Mouse (Mus musculus): ENCODE data around the gene Vmn1r12. TPM values are rescaled to one million over a fixed set of nuclear protein-coding genes. Genes with fewer than 3 reads are reported as not detected.
"Not testable (repeated sequence)": the region's sequence is repeated elsewhere in the genome, so short reads cannot be mapped to it uniquely, and the experiment has no call there.

Gene Vmn1r12
- polyA plus RNA-seq (2011; ENCODE audit: insufficient read depth, insufficient read length, low read depth, missing spikeins) = not detected in 2 replicates

GRCm38 (mm10) chr6:57156619-57157018 is at the start of gene Vmn1r12:
TSS of gene Vmn1r12 (plus strand) at chr6:57156919.
- TF ChIP-seq EP300 (IDR thresholded peaks at IDR 0.05; ENCODE audit: insufficient read depth, low read depth, low read length) (no peak), POLR2A (IDR thresholded peaks at IDR 0.05; ENCODE audit: insufficient read depth, low read length) (no peak), CTCF (IDR thresholded peaks at IDR 0.05; ENCODE audit: low read depth, low read length) (no peak)

GRCm38 (mm10) chr6:57109154-57109553 is 47.6 kb upstream of the Vmn1r12 start, which contains the start of gene Vmn1r10:
TSS of gene Vmn1r10 (plus strand) at chr6:57109454.
- Histone ChIP-seq H3K36me3 (ENCODE audit: control insufficient read depth, insufficient read depth, low read length, poor library complexity, severe bottlenecking) (no peaks in the 10 kb centered on the region), H3K27ac (ENCODE audit: insufficient read depth, low read length) (no peak within 1 kb of the TSS), H3K27me3 (ENCODE audit: control insufficient read depth, insufficient read depth, low read length, poor library complexity, severe bottlenecking) (no peaks in the 10 kb centered on the region), H3K9ac (ENCODE audit: low read depth, poor library complexity, severe bottlenecking) (no peak within 1 kb of the TSS), H3K9me3 (replicated peaks; ENCODE audit: control insufficient read depth, insufficient read depth, low read length, poor library complexity, severe bottlenecking) (no peaks in the 10 kb centered on the region), H3K4me3 (ENCODE audit: low read depth, low read length) (no peak within 1 kb of the TSS), H3K4me1 (ENCODE audit: control insufficient read depth, insufficient read depth, low read length) (no peaks in the 10 kb centered on the region)
- TF ChIP-seq POLR2A (IDR thresholded peaks at IDR 0.05; ENCODE audit: insufficient read depth, low read length) (no peak), EP300 (IDR thresholded peaks at IDR 0.05; ENCODE audit: insufficient read depth, low read depth, low read length) (no peak), CTCF (IDR thresholded peaks at IDR 0.05; ENCODE audit: low read depth, low read length) (no peak)

More at GRCm38 (mm10) chr6:57156619-57157018, at the start of gene Vmn1r12:
- Histone ChIP-seq H3K36me3 (ENCODE audit: control insufficient read depth, insufficient read depth, low read length, poor library complexity, severe bottlenecking) (no peaks in the 10 kb centered on the region), H3K4me1 (ENCODE audit: control insufficient read depth, insufficient read depth, low read length) (no peaks in the 10 kb centered on the region), H3K27me3 (ENCODE audit: control insufficient read depth, insufficient read depth, low read length, poor library complexity, severe bottlenecking) (no peaks in the 10 kb centered on the region), H3K9me3 (replicated peaks; ENCODE audit: control insufficient read depth, insufficient read depth, low read length, poor library complexity, severe bottlenecking) (no peaks in the 10 kb centered on the region), H3K9ac (ENCODE audit: low read depth, poor library complexity, severe bottlenecking) (no peak within 1 kb of the TSS), H3K27ac (ENCODE audit: insufficient read depth, low read length) (no peak within 1 kb of the TSS), H3K4me3 (ENCODE audit: low read depth, low read length) (no peak within 1 kb of the TSS)

DNA sequence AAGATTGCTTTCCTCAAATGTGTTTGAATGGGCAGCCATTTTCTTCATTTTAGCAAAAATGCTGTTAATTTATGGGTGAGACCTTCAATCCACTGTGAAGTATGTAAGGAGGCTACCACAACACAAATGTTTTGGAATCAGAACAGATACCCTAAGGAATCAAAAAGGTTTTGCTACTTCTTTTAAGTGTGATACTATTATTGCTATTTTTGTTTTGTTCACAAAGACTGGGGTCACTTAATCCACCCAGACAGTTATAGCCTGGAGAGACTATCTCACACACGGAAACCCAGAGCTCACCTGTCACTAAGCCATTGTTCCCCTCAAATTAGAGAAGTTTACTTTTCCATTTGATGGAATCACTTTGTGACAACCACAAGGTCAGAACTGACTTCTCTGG is 23.6 kb upstream of the Vmn1r12 start, which contains the start of gene Vmn1r11:
Vmn1r11 (plus strand) TSS at position 301 of the 400 bp plus-strand sequence.
- Histone ChIP-seq H3K36me3 (ENCODE audit: control insufficient read depth, insufficient read depth, low read length, poor library complexity, severe bottlenecking) (no peaks in the 10 kb centered on the region), H3K4me3 (ENCODE audit: low read depth, low read length) (no peak within 1 kb of the TSS), H3K9ac (ENCODE audit: low read depth, poor library complexity, severe bottlenecking) (no peak within 1 kb of the TSS), H3K4me1 (ENCODE audit: control insufficient read depth, insufficient read depth, low read length) (no peaks in the 10 kb centered on the region), H3K27me3 (ENCODE audit: control insufficient read depth, insufficient read depth, low read length, poor library complexity, severe bottlenecking) (no peaks in the 10 kb centered on the region), H3K9me3 (replicated peaks; ENCODE audit: control insufficient read depth, insufficient read depth, low read length, poor library complexity, severe bottlenecking) (no peaks in the 10 kb centered on the region), H3K27ac (ENCODE audit: insufficient read depth, low read length) (no peak within 1 kb of the TSS)
- TF ChIP-seq EP300 (IDR thresholded peaks at IDR 0.05; ENCODE audit: insufficient read depth, low read depth, low read length) (no peak), POLR2A (IDR thresholded peaks at IDR 0.05; ENCODE audit: insufficient read depth, low read length) (no peak), CTCF (IDR thresholded peaks at IDR 0.05; ENCODE audit: low read depth, low read length) (no peak)

- not testable (repeated sequence) for H3K27ac ChIP-seq (ENCODE audit: insufficient read depth, low read length); H3K4me1 ChIP-seq (ENCODE audit: control insufficient read depth, insufficient read depth, low read length); H3K4me3 ChIP-seq (ENCODE audit: low read depth, low read length); H3K27me3 ChIP-seq (ENCODE audit: control insufficient read depth, insufficient read depth, low read length, poor library complexity, severe bottlenecking); H3K9ac ChIP-seq (ENCODE audit: low read depth, poor library complexity, severe bottlenecking); H3K9me3 ChIP-seq (replicated peaks; ENCODE audit: control insufficient read depth, insufficient read depth, low read length, poor library complexity, severe bottlenecking); H3K36me3 ChIP-seq (ENCODE audit: control insufficient read depth, insufficient read depth, low read length, poor library complexity, severe bottlenecking)
Measured at GRCm38 (mm10) chr6:57190016-57190415, 33.3 kb downstream of the Vmn1r12 start.

DNA sequence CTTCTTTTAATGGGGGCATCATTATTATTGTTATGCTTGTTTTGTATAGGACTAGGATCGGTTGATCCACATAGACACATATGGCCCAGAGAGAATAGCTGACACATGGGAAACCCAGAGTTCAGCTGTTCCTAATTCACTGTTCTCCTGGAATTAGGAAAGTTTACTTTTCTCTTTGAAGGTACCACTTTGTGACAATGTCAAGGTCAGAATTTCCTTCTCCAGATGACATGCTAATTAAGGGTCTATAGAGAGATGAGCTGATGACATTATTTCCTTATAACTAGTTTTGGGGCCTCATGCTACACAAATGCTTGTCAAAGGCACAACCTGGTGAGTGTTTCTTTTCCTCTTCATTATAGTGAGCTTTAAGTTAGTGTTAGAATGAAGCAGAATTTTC is 46.3 kb downstream of the Vmn1r12 start, which contains the start of gene Vmn1r13:
Vmn1r13 (plus strand) TSS at position 301 of the 400 bp plus-strand sequence.
- not testable (repeated sequence) for H3K36me3 ChIP-seq (ENCODE audit: control insufficient read depth, insufficient read depth, low read length, poor library complexity, severe bottlenecking); H3K4me3 ChIP-seq (ENCODE audit: low read depth, low read length); H3K9me3 ChIP-seq (replicated peaks; ENCODE audit: control insufficient read depth, insufficient read depth, low read length, poor library complexity, severe bottlenecking); H3K27me3 ChIP-seq (ENCODE audit: control insufficient read depth, insufficient read depth, low read length, poor library complexity, severe bottlenecking); H3K4me1 ChIP-seq (ENCODE audit: control insufficient read depth, insufficient read depth, low read length); H3K9ac ChIP-seq (ENCODE audit: low read depth, poor library complexity, severe bottlenecking); H3K27ac ChIP-seq (ENCODE audit: insufficient read depth, low read length)

Other genes with a start within 250 kb of the Vmn1r12 start
- 19.6 and 21.4 TPM in 2 replicates for gene Nt5c3, start 233.0 kb upstream of the Vmn1r12 start, polyA plus RNA-seq (2011; ENCODE audit: insufficient read depth, insufficient read length, low read depth, missing spikeins)
- 0.78 and 0.97 TPM in 2 replicates for gene Vmn1r4, start 232.9 kb upstream of the Vmn1r12 start, polyA plus RNA-seq (2011; ENCODE audit: insufficient read depth, insufficient read length, low read depth, missing spikeins)
- not detected in 2 replicates for gene Vmn1r5, start 186.6 kb upstream of the Vmn1r12 start, polyA plus RNA-seq (2011; ENCODE audit: insufficient read depth, insufficient read length, low read depth, missing spikeins)
- 0.14 TPM in 1 of 2 replicates, not detected in the other for gene Vmn1r6, start 159.7 kb upstream of the Vmn1r12 start, polyA plus RNA-seq (2011; ENCODE audit: insufficient read depth, insufficient read length, low read depth, missing spikeins)
- gene Vmn1r7, start 131.6 kb upstream of the Vmn1r12 start, polyA plus RNA-seq (2011; ENCODE audit: insufficient read depth, insufficient read length, low read depth, missing spikeins) = not detected in 2 replicates
- gene Vmn1r8, start 124.6 kb upstream of the Vmn1r12 start, polyA plus RNA-seq (2011; ENCODE audit: insufficient read depth, insufficient read length, low read depth, missing spikeins) = not detected in 2 replicates
- gene Vmn1r9, start 90.1 kb upstream of the Vmn1r12 start, polyA plus RNA-seq (2011; ENCODE audit: insufficient read depth, insufficient read length, low read depth, missing spikeins) = not detected in 2 replicates
- not detected in 2 replicates for gene Vmn1r10, start 47.5 kb upstream of the Vmn1r12 start, polyA plus RNA-seq (2011; ENCODE audit: insufficient read depth, insufficient read length, low read depth, missing spikeins)
- gene Vmn1r11, start 23.5 kb upstream of the Vmn1r12 start, polyA plus RNA-seq (2011; ENCODE audit: insufficient read depth, insufficient read length, low read depth, missing spikeins) = not detected in 2 replicates
- 1.7 and 1.8 TPM in 2 replicates for gene Vmn1r13, start 46.4 kb downstream of the Vmn1r12 start, polyA plus RNA-seq (2011; ENCODE audit: insufficient read depth, insufficient read length, low read depth, missing spikeins)
- gene Vmn1r14, start 74.8 kb downstream of the Vmn1r12 start, polyA plus RNA-seq (2011; ENCODE audit: insufficient read depth, insufficient read length, low read depth, missing spikeins) = not detected in 2 replicates
- gene Vmn1r15, start 101.0 kb downstream of the Vmn1r12 start, polyA plus RNA-seq (2011; ENCODE audit: insufficient read depth, insufficient read length, low read depth, missing spikeins) = 0.33 TPM in 1 of 2 replicates, not detected in the other
- not detected in 2 replicates for gene Vmn1r16, start 172.6 kb downstream of the Vmn1r12 start, polyA plus RNA-seq (2011; ENCODE audit: insufficient read depth, insufficient read length, low read depth, missing spikeins)
- gene Vmn1r17, start 206.8 kb downstream of the Vmn1r12 start, polyA plus RNA-seq (2011; ENCODE audit: insufficient read depth, insufficient read length, low read depth, missing spikeins) = not detected in 2 replicates
- 0.05 and 0.09 TPM in 2 replicates for gene Vmn1r18, start 238.9 kb downstream of the Vmn1r12 start, polyA plus RNA-seq (2011; ENCODE audit: insufficient read depth, insufficient read length, low read depth, missing spikeins)
- not detected in 2 replicates for gene Vmn1r19, start 246.9 kb downstream of the Vmn1r12 start, polyA plus RNA-seq (2011; ENCODE audit: insufficient read depth, insufficient read length, low read depth, missing spikeins)